Mouse (Mus musculus): ENCODE results near the gene Bmp4.

DNA sequence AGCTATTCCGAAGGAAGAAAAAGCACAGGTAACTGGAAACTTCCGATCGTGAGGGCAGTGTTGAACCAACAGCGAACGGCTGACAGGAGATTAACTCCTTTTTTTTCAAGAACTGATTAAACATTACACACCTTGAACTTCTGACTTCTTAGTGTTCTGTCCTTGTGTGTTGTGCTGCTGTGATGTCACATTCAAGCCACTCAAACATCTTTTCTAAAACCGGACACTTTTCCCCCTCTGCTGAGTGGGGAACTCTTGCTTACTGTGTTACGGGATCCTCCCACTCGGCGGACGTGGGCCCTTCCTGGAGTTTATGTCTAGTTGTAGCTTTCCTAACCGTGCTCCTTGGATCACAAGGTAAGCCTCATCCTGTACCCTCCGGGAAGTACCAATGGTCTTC is 11.2 kb downstream of the Bmp4 start, which contains the start of gene Gm15217:
- TF ChIP-seq CTCF (IDR thresholded peaks at IDR 0.05; ENCODE audit: extremely low read depth, insufficient read depth, insufficient read length, insufficient replicate concordance) = no peak
- no peak for TF ChIP-seq POLR2A (IDR thresholded peaks at IDR 0.05; ENCODE audit: low read depth, low read length)
